Mouse (Mus musculus): ENCODE measurements around the gene Gm20795.
"Not testable (repeated sequence)": the region's sequence is repeated elsewhere in the genome, so short reads cannot be mapped to it uniquely, and the experiment has no call there.

- not testable (repeated sequence) for TF ChIP-seq CTCF (IDR thresholded peaks at IDR 0.05; ENCODE audit: borderline replicate concordance, insufficient read depth, low read depth, low read length); POLR2A (IDR thresholded peaks at IDR 0.05; ENCODE audit: borderline replicate concordance, insufficient read depth, low read length)
Observed at GRCm38 (mm10) chrY:40775665-40776064, 29.0 kb upstream of the Gm20795 start, which contains the start of gene Gm21797.
